Mouse (Mus musculus) ES-E14 (cell line): Measurements from ENCODE around the gene Itpr2.

Experiments used
- CHD2 ChIP-seq: IDR thresholded peaks from 2 replicates; pipeline ENCODE4 v1.6.1; 2014; ENCODE audit warnings: mild to moderate bottlenecking, low read depth, low read length, inconsistent platforms
- MAFK ChIP-seq: IDR thresholded peaks from 2 replicates; pipeline ENCODE4 v1.6.1; 2014; ENCODE audit warnings: mild to moderate bottlenecking, low read depth, low read length, inconsistent platforms; ENCODE audit not compliant: insufficient read depth
- ZC3H11A ChIP-seq: IDR thresholded peaks from 2 replicates; pipeline ENCODE4 v1.6.1; 2012; ENCODE audit warnings: low read depth, mild to moderate bottlenecking, inconsistent platforms, low read length, borderline replicate concordance
- ZNF384 ChIP-seq: IDR thresholded peaks from 2 replicates; pipeline ENCODE4 v1.6.1; 2012; ENCODE audit warnings: low read depth, low read length, inconsistent platforms

DNA sequence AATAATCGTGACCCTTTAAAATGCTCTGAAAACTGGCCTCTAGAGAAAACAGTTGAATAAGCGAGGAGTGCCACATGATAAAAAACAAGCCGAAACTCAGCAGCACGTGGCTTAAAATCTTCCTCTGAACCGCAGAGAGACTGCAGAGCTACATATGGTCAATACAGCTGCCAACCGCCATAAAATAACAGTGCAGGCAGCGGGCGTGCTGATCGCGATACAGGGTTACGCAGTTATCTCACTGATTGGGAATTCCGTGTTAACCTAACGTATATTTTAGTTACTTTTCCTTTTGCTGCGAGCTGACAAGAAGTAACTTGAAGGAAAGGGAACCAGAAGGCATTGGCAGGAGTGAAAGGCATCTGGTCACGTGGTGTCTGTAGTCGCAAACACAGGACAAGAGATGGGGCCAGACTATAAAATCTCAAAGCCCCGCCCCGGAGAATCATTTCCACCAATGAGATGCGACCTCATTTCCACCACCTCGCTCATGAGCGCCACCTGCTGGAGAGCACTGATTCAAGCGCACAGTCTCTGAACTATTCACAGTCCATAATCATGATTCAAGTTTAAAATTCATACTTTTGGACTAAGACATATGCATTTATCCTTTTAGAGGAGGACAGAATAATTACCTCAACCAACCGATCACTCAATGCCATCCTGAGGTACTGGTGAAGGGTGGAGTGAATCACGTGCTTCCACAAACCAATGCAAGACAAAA is 220.7 kb downstream of the Itpr2 start:
- TF ChIP-seq ZNF384 (no peak), MAFK (no peak), CHD2 (no peak), ZC3H11A (0 out of 2 replicates have a peak, but pooled peaks have one; percentile 18)
